10 mouse cellular contexts compared by ENCODE assay signal in the genomic region with DNA sequence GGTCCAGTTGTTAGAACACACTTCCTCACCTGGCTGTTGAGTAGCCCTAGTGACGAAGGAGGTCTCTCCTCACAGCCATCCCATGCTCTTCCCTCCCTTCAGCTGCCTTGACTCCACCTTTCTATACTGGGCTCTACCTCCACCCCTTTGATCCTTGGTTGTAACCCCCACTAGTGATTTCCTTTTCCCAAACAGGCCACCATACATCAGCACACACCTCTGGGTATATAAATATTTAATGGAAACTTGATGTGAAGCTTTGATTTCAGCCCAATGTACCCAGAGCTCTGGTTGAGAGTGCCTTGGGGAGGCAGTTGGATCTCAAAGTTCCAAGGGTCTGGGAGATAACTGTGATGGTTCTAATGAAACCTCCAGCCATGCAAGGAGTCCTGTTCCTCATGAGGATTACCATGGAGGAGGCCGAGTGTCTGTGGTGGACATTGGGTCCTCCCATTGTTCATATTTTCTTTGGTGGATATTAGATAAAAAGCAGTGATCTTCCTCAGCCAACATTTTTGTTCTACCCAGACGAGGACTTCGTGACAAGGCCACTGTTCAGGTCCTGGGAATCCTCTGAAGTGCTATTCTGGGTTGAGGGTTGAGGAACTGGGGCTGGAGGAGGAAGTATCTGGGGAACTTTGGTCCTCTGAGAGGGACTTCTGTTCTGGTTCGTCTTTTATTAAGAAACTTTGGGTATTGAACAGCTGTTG. TPM values are rescaled to one million over a fixed set of nuclear protein-coding genes. Genes with fewer than 3 reads are reported as not detected.
A peak's percentile ranks its signal among the peaks of the same experiment; 100 is the strongest.
DNase-seq lines count a peak whose midpoint lies in the region; ATAC-seq lines count a peak whose summit lies in the region.
"Had no signal": no experiment of that assay in that cellular context is flagged by ENCODE, and none has a peak within 500 bp of the region (broad histone marks: within the 10 kb centered on the region; RNA-seq: fewer than 3 reads in every experiment).

A gene (plus strand): TSS at position 317 of the 710 bp plus-strand sequence.

- H3K4me1 ChIP-seq in forebrain, embryonic 10.5 days: no peaks in the 10 kb centered on the region
- no peaks in the 10 kb centered on the region for H3K4me1 ChIP-seq in forebrain, embryonic 13.5 days
- H3K4me1 ChIP-seq in midbrain, embryonic 10.5 days: no peaks in the 10 kb centered on the region
- no peaks in the 10 kb centered on the region for H3K4me1 ChIP-seq in midbrain, embryonic 15.5 days
- H3K4me1 ChIP-seq: embryonic facial prominence, embryonic 13.5 days; limb, embryonic 15.5 days had no signal

- intact Hi-C loops in heart, postnatal 14 days (cut with DNase I): no loop called here

- H3K9ac ChIP-seq in forebrain, embryonic 13.5 days: no peak within 1 kb of the TSS
- no peak within 1 kb of the TSS for H3K9ac ChIP-seq in midbrain, embryonic 15.5 days
- H3K9ac ChIP-seq: embryonic facial prominence, embryonic 13.5 days; limb, embryonic 15.5 days had no signal

- 58% methylated on average over 5 of the region's 5 CpGs for WGBS in forebrain, embryonic 10.5 days
- whole genome bisulfite sequencing in forebrain, embryonic 13.5 days: 53% methylated on average over 5 of the region's 5 CpGs
- WGBS in midbrain, embryonic 10.5 days: 58% methylated on average over 5 of the region's 5 CpGs
- WGBS in midbrain, embryonic 15.5 days: 54% methylated on average over 5 of the region's 5 CpGs

- ATAC-seq in forebrain, embryonic 13.5 days: no peak
- ATAC-seq in midbrain, embryonic 15.5 days (replicated peaks): no peak

- no peak within 1 kb of the TSS for H3K27ac ChIP-seq in forebrain, embryonic 10.5 days
- no peak within 1 kb of the TSS for H3K27ac ChIP-seq in forebrain, embryonic 13.5 days
- H3K27ac ChIP-seq in midbrain, embryonic 10.5 days (replicated peaks): no peak within 1 kb of the TSS
- H3K27ac ChIP-seq in midbrain, embryonic 15.5 days: no peak within 1 kb of the TSS
- H3K27ac ChIP-seq: embryonic facial prominence, embryonic 13.5 days; limb, embryonic 15.5 days had no signal

- no peaks in the 10 kb centered on the region for H3K36me3 ChIP-seq in forebrain, embryonic 10.5 days (replicated peaks)
- no peaks in the 10 kb centered on the region for H3K36me3 ChIP-seq in forebrain, embryonic 13.5 days (ENCODE audit: poor library complexity, severe bottlenecking)
- H3K36me3 ChIP-seq in midbrain, embryonic 10.5 days: no peaks in the 10 kb centered on the region
- H3K36me3 ChIP-seq in midbrain, embryonic 15.5 days (replicated peaks): no peaks in the 10 kb centered on the region
- H3K36me3 ChIP-seq: embryonic facial prominence, embryonic 13.5 days; limb, embryonic 15.5 days had no signal

- peak; percentile 17 for DNase-seq in forebrain, embryonic 10.5 days (ENCODE audit: extremely low spot score, low spot score)
- DNase-seq in midbrain, embryonic 10.5 days (ENCODE audit: low spot score): peak; percentile 13
- peak; percentile 9 to 36 for DNase-seq in heart, postnatal 14 days
- peak; percentile 31 for DNase-seq in telencephalon, adult 2 months (ENCODE audit: low read depth, low spot score)
- no peak for DNase-seq in retina, embryonic 14.5 days (ENCODE audit: low spot score)
- no peak for DNase-seq in layer of hippocampus, adult 8-10 months (ENCODE audit: low spot score in 2 of 2)

- H3K4me2 ChIP-seq in forebrain, embryonic 13.5 days: no peak within 1 kb of the TSS
- no peak within 1 kb of the TSS for H3K4me2 ChIP-seq in midbrain, embryonic 15.5 days
- H3K4me2 ChIP-seq: embryonic facial prominence, embryonic 13.5 days; limb, embryonic 15.5 days had no signal

- H3K4me3 ChIP-seq in forebrain, embryonic 10.5 days: no peak within 1 kb of the TSS
- H3K4me3 ChIP-seq in forebrain, embryonic 13.5 days: no peak within 1 kb of the TSS
- H3K4me3 ChIP-seq in midbrain, embryonic 10.5 days: no peak within 1 kb of the TSS
- no peak within 1 kb of the TSS for H3K4me3 ChIP-seq in midbrain, embryonic 15.5 days
- H3K4me3 ChIP-seq: embryonic facial prominence, embryonic 13.5 days; limb, embryonic 15.5 days had no signal

- no peaks in the 10 kb centered on the region for H3K27me3 ChIP-seq in forebrain, embryonic 10.5 days (ENCODE audit: poor library complexity, severe bottlenecking)
- no peaks in the 10 kb centered on the region for H3K27me3 ChIP-seq in forebrain, embryonic 13.5 days
- H3K27me3 ChIP-seq in midbrain, embryonic 10.5 days (ENCODE audit: low read depth, poor library complexity, severe bottlenecking): no peaks in the 10 kb centered on the region
- H3K27me3 ChIP-seq in midbrain, embryonic 15.5 days (replicated peaks): no peaks in the 10 kb centered on the region
- H3K27me3 ChIP-seq: embryonic facial prominence, embryonic 13.5 days; limb, embryonic 15.5 days had no signal

- peaks cover 66% of the 10 kb centered on the region for H3K9me3 ChIP-seq in forebrain, embryonic 10.5 days
- H3K9me3 ChIP-seq in forebrain, embryonic 13.5 days (replicated peaks): peaks cover 70% of the 10 kb centered on the region
- H3K9me3 ChIP-seq in midbrain, embryonic 10.5 days (replicated peaks): peaks cover 67% of the 10 kb centered on the region
- H3K9me3 ChIP-seq in midbrain, embryonic 15.5 days: peaks cover 69% of the 10 kb centered on the region

RNA-seq across cellular contexts. Expression of the gene that starts here (rescaled TPM):
- 1.3 and 1.4 TPM in 2 replicates for polyA plus RNA-seq in forebrain, embryonic 10.5 days (2016; fragmentation: Nextera tagmentation; extraction: Ambion mirVana)
- polyA plus RNA-seq in forebrain, embryonic 13.5 days (2015; fragmentation: Nextera tagmentation; extraction: Ambion mirVana): 1.7 TPM in 2 replicates
- polyA plus RNA-seq in midbrain, embryonic 10.5 days (2016; fragmentation: Nextera tagmentation; extraction: Ambion mirVana): 0.91 and 1.3 TPM in 2 replicates
- 0.50 and 0.86 TPM in 2 replicates for polyA plus RNA-seq in midbrain, embryonic 15.5 days (2015; fragmentation: Nextera tagmentation; extraction: Ambion mirVana)
- under 1 TPM; 0.07 to 0.15 TPM for total RNA-seq in heart, postnatal 14 days (2021)
- under 1 TPM in 2 of 4 experiments, not detected in 2; 0.06 to 0.16 TPM for total RNA-seq in layer of hippocampus, adult 8-10 months (2022)

Comparison
In these comparisons a context has a peak if more than half of its experiments do, and no peak if none do; other contexts are left out.
1. Peak in DNase-seq in heart, postnatal 14 days; RNA of the gene not detected or under 1 TPM.
2. DNase-seq: peak in forebrain, embryonic 10.5 days (single experiment), midbrain, embryonic 10.5 days (single experiment) and telencephalon, adult 2 months (single experiment); none in retina, embryonic 14.5 days (single experiment) and layer of hippocampus, adult 8-10 months (0 of 2).